10 mouse cellular contexts compared by ENCODE assay signal in genomic region chr4:139205842-139206241, GRCm38 (mm10). TPM values are rescaled to one million over a fixed set of nuclear protein-coding genes. Genes with fewer than 3 reads are reported as not detected.
DNase-seq lines count a peak whose midpoint lies in the region; ATAC-seq and TF ChIP-seq lines count a peak whose summit lies in the region.
"Had no signal": no experiment of that assay in that cellular context is flagged by ENCODE, and none has a peak within 500 bp of the region (broad histone marks: within the 10 kb centered on the region; RNA-seq: fewer than 3 reads in every experiment).

No protein-coding gene starts in this region.

- intact Hi-C loops in left cerebral cortex, adult 2 months (cut with DNase I), result no loop called here
- intact Hi-C loops in left cerebral cortex, postnatal 25 days (cut with DNase I), result no loop called here

- TF ChIP-seq CTCF in left cerebral cortex, adult 2 months (IDR thresholded peaks at IDR 0.05), result peak; percentile 37
- TF ChIP-seq CTCF in cortical plate, adult 2 months (IDR thresholded peaks at IDR 0.05; ENCODE audit: extremely low read depth, insufficient read depth, low read length), result peak; percentile 22; the same call in 1 of the 2 replicates

- no peak for DNase-seq in left cerebral cortex, adult 2 months (ENCODE audit: extremely low spot score in 1 of 2, low spot score in 2 of 2)
- DNase-seq in left cerebral cortex, postnatal 25 days (ENCODE audit: low spot score in 2 of 2), result no peak
- DNase-seq in ES-CJ7 (ENCODE audit: low read depth, low spot score), result peak; percentile 77
- no peak for DNase-seq in layer of hippocampus, postnatal 36 days
- DNase-seq in right cerebral cortex, postnatal 36 days (ENCODE audit: low spot score in 2 of 2), result no peak
- no peak for DNase-seq in cerebellum, postnatal 36 days
- DNase-seq: thymus, postnatal 36 days had no signal

- no peak overlapping the region for H3K4me3 ChIP-seq in left cerebral cortex, adult 2 months
- H3K4me3 ChIP-seq in cortical plate, adult 2 months (ENCODE audit: insufficient read depth, low read length), result no peak overlapping the region
- H3K4me3 ChIP-seq: embryonic facial prominence, embryonic 15.5 days had no signal

- peaks cover 27% of the 10 kb centered on the region for H3K4me1 ChIP-seq in cortical plate, adult 2 months (ENCODE audit: control insufficient read depth, insufficient read depth, low read length)

- no peak overlapping the region; the same call in 1 of the 2 replicates for H3K27ac ChIP-seq in left cerebral cortex, adult 2 months
- H3K27ac ChIP-seq in cortical plate, adult 2 months (ENCODE audit: insufficient read depth, low read length), result no peak overlapping the region
- H3K27ac ChIP-seq: embryonic facial prominence, embryonic 15.5 days had no signal

- ATAC-seq in megakaryocyte-erythroid progenitor cell, adult 5-6 weeks (replicated peaks; ENCODE audit: low FRiP score, low TSS enrichment, poor library complexity, severe bottlenecking), result 0 out of 2 replicates have a peak, but pooled peaks have one; percentile 25

- TF ChIP-seq POLR2A in cortical plate, adult 2 months (IDR thresholded peaks at IDR 0.05; ENCODE audit: extremely low read depth, insufficient read depth, low read length), result no peak

RNA-seq across cellular contexts. Expression of gene Capzb, which starts 13.1 kb away (rescaled TPM):
- total RNA-seq in left cerebral cortex, adult 2 months (2021), result 100 to 1,000 TPM; 306 to 324 TPM
- total RNA-seq in left cerebral cortex, postnatal 25 days (2021), result 100 to 1,000 TPM; 350 to 351 TPM
- 229 and 234 TPM in 2 replicates for polyA plus RNA-seq in cortical plate, adult 2 months (2012; rRNA removed)
- total RNA-seq in megakaryocyte-erythroid progenitor cell, adult 5-6 weeks (2014; fragmentation: Nextera tagmentation), result 216 and 230 TPM in 2 replicates
- total RNA-seq in megakaryocyte-erythroid progenitor cell, adult 5-6 weeks (2017), result 90.1 and 113 TPM in 2 replicates
- 100 to 1,000 TPM; 417 to 423 TPM for total RNA-seq in layer of hippocampus, postnatal 36 days (2021)
